Mouse (Mus musculus) kidney, postnatal 36 days (tissue): ENCODE data around the gene Cadm4.
"Not testable (repeated sequence)": the region's sequence is repeated elsewhere in the genome, so short reads cannot be mapped to it uniquely, and the experiment has no call there.

ENCODE experiments used
- DNase-seq, 2 experiments: peaks; one replicate each; pipeline ENCODE4 v3.0.0; 2021 to 2022; ENCODE audit warnings: mixed read lengths in 2 of 2

The Cadm4 gene

DNA sequence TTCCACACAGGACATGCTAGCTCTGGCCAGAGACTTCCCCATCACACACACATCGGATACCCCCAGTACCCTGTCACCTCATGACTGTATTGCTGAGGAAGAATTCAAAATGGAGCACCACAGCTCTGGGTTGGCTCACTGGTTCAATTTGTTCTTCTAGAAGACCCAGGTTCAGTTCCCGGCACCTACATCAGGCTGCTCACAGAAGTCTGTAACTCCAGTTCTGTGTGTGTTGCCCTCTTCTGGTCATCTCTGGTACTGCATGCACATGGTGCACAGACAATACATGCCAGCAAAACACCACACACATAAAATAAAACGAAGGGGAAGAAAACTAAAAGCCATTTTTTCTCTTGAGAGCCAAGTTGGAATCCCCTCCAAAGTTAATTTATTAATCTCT is 12.7 kb upstream of the Cadm4 start:
- DNase-seq: peak in 1 of 2 experiments; percentile 41

DNA sequence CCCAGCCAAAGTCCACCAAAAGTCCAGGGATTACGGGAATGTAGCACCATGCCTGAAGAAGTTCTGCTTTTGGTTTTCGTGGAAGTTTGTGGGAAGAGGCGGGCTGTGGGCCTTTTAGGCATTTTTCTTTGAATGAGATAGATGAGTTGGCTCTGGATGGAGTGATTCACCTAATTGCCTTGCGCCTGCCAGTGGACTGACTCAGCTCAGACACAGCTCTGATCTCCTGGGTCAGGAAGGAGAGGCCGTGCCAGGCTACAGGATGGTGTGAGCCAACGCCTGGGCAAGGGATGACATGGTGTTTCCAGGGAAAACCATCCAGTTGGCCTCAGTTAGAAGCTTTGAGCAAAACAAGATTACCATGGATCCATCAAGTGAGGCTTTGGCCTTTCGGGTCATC is 11.5 kb upstream of the Cadm4 start:
- DNase-seq: no peak

DNA sequence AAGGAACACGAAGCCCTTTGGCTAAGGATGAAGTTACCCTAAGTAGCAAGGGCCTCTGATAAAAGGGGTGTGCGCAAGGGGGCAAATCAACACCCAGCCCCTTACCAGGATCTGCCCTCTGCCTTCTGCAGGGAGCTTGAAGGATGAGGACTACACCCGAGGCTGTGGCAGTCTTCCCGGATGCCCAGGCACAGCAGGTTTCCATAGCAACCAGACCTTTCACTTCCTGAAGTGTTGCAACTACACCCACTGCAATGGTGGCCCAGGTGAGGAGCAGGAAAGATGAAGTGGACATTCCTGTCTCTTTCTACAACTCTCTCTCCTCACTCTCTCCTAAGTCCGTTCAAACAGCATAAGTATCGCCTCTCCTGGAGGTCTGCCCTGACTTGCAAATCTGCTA is 9.4 kb upstream of the Cadm4 start:
- DNase-seq: no peak

DNA sequence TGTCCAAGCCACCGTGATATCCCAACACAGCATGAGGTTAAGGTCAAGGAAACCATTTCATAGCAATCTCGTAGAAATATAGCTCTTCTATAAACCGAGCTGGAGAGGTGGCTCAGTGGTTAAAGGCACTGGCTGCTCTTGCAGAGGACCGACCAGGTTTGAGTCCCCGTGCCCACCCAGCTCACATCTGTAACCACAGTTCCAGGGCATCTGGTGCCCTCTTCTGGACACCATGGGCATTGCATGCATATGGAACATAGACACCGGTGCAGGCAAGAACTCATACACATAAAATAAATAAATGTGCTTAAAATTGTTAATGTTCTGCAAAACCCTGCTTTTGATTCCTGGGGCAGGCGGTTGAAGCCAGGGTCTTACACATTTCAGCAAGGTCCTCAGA is 8.9 kb upstream of the Cadm4 start:
- DNase-seq: peak in 1 of 2 experiments; percentile 66

DNA sequence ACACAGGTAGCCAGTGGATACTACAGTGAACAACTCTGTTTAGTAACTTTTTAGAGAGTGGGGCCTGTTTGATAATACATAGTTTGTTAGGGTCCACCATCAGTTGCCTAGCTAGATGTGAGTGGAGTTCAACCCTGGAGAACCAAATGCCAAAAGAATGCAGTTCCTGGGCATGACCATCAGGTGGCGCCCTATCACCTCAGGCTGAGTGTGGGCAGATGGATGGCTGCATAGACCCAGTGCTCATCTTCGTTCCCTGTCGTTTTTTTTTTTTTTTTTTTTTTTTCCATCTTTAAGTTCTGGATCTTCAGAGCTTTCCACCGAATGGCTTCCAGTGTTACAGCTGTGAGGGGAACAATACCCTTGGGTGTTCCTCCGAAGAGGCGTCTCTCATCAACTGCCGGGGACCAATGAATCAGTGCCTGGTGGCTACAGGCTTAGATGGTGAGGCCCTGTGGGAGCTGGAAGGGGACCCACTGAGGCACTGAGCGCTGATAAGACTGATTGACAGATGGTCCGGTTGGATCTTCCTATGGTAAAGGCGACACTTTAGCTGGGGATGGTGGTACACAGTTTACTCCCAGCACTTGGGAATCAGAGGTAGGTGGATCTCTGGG is 7.8 kb upstream of the Cadm4 start:
- DNase-seq: peak; percentile 55 to 78

DNA sequence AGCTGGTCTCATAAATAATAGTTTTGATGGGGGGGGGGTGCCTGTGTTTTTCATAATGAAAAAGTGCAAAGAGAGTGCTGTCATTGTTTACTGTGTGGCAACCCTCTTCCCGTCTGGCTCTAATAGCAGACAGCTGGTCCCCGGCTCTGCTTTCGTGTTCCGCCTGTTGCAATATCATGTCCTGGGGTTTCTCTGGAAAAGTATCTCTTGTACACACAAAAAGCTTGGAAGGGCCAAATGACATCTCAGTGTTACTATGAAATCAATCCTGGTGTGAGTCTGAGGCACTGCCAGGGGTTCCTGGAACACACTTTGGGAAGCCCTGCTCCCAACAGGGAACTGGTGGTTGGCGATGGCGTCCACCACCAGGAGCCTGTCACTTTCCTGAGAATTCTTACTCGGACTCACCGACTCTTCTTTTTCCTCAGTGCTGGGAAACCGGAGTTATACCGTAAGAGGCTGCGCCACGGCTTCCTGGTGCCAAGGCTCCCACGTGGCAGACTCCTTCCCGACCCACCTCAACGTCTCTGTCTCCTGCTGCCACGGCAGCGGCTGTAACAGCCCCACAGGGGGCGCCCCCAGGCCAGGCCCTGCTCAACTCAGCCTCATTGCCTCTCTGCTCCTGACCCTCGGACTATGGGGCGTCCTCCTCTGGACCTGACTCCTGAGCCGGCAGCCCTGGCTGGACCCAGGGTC is 6.9 kb upstream of the Cadm4 start:
- peak; percentile 29 to 63 for DNase-seq

DNA sequence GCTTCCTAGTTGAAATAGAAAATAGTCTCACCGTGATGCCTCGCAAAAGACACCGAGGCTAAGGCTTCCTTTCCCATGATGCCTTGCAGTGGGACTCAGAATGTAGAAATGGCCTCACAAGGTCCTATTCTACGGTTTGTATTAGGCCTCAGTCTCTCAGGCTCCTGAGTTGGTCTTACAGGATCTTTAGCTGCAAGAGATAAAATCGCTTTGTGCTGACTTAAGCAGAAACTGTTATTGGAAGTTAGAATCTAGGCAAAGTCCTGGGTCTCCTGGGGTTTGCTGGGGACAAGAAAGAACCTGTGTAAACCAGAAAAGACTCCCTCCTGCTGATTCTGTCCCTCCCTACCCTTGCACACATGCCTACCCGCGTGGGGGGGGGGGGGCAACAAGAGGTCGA is 5.5 kb upstream of the Cadm4 start:
- no peak for DNase-seq

DNA sequence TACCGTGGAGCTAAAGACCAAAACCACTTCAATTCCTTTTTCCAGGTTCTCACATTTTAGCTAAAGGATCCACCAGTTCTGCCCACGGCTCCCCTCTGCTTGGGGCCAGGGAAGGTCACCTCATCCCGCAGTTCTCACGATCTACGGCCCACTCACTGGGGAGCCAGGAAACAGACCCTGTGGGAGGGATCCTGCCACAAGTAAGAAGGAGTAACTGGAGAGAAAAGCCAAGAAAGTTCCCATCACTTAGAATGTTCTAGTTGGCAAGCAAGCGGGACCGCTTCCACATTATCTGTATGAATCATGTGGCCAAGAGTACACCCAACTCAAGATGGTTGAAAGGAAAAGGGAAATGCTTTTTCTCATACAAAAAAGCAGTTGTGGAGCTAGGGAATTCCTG is 5.0 kb upstream of the Cadm4 start:
- no peak for DNase-seq

DNA sequence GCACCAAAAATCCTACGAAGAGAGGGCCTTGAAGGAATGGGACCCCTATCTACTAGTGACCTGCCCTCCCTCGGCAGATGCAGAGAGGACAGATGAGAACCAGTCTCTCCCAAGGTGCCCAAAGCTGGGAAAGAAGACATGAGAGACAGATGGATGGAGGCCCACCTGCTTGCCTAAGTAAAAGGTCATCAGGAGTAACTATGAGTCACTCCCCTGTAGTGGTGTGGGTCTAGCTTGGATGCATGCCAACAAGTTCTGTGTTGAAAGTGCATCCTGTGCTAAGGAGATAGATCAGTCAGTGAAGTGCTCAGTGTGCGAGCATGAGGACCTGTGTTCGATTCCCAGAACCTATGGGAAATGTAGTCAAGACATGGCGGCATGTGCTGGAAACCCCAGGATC is 2.9 kb upstream of the Cadm4 start:
- no peak for DNase-seq

DNA sequence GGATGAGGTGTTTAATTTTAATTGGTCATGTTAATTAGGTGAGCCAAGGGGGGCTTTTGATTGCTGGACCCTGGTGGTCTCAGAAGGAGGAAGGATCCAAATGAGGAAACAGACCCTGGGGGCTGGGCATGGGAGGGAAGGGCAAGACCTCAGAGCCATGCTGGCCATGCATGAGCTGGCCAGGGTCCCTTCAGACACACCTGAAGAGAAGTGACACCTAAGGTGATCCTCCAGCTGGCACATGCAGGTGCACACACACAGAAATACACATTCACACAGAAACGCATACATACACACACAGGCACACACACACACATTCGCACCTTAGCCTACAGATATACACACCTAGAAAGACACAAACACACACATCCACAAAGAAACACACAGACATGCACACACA is 2.1 kb upstream of the Cadm4 start:
- DNase-seq: no peak

DNA sequence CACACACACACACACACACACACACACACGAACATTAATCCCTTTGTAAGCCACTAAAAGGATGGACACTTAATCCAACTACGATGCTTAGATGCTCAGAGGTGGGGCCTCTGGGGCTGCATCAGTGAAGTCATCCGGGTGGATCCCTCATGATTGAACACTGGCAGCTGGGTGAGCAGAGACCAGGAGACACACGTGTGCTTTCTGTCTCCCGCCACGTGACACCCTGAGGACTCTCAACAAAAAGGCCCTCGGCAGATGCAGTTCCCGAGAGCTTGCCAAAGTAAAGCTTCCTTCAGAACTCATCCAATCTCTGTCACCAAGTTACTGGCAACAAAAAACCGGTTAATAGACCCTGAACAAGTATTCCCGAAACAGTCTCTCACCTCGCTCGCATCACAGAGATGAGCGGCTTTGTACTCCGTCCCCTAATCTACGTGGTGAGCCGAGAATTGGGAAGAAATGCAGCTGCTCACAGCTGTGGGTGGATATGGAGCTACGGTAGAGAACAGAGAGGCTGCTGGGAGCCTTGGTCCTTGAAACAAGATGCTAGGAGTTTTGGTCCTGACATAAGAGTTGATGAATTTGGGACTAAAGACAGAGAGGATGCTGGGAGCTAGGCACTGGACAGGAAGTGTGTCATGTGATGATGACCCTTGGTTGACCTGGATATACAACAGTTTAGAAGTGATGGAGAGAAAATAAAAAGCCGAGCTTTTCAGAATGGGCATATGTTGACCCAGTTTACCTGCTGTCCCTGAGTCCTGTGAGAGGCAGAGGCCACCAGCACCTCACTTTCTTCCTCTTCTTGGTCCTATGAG is 1.5 kb upstream of the Cadm4 start:
- no peak for DNase-seq

DNA sequence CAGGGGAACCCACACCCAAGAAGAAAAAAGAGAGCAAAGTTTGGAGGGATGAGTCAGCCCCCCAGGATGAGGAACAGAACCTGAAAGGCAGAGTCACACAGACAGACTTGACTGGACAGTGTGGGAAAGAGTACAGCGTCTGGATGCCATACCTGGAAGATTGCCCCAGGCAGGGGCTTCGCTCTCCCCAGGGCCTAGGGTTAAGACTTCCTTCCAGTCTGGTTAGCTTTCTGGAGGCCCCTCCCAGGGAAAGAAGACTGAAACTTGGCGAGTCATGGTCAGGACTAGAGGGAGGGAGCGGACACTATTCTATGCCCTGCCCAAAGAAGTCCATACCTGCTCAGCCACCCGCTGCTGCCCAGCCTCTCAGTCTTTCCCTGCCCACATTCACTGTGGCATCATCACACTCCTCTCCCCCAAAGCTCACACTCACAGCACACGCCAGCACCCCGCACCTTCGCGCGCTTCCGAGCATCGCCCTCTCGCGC is 793 bp upstream of the Cadm4 start:
- DNase-seq: no peak

DNA sequence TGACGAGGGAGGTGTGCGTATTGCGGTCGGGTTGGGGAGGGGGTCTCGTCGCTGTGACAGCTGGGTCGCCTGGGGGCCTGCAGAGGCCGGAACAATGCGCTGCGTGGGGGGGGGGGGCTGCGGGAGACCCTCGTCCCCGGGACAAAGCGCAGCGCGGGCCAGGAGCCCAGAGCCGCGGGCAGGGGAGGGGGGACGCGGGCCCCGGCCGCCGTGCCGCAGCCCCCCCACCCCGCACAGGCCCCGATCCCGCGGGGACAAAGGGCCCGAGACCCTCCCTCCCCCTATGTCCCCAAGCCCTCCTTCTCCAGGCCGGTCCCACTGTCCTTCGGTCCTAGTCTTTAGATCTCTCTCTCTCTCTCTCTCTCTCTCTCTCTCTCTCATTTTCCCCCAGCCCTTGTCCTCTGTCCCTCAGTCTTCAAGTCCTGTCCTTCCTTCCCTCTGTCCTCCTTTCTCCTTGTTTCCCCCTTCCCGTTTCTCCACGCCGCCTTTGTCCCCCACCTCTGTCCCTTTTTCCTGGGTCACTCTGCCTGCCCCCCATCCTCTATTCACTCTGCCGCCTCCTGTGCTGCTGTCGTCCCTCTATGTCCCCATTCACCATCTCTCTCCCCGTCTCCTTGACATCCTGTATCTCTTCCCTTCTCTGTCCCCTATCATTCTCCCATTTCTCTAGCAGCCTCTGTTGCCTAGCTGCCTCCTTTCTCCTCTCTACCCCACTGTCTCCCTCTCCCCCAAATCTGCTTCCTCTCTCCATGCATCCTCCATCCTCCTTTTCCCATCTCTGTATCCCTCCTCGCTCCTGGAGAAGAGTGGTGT is 591 bp downstream of the Cadm4 start:
- DNase-seq: no peak

DNA sequence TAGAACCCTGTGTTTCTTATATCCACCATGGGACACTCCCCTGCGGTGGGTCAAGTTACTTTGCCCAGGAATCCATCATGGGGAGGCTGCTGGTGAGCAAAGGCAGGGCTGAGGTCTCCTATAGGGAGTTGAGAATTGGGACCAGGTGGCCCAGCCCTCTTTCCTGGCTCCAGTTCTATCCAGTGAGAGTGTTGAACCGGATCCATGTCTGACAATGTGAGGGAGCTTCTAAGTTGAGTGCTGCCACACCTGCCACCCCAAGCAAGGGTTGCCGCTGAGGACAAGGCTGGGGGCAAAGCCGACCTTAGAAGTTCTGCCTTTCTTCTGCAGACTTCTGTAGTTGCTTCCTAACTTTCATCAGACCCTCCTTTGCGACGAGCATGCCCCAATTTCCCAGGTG is 1.5 kb downstream of the Cadm4 start:
- DNase-seq: not testable (repeated sequence)

DNA sequence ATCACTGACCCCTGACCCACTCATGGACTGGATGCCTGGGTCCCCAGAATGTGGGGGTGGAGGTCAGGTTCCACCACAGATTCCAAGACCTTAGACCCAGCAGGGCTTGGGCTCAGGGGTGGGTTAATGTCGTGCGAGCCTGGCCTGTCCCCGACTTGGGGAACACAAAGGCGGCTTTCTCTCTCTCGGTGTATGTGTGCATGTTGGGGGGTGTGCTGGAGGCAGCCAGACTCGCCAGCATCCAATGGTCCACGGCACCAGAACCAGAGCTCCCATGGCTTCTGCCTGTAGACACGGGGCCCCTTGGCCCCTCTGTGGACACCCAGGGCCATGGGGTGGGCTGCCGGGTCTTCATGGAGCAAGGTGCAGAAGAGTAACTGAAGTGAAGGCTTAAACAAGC is 3.7 kb downstream of the Cadm4 start:
- DNase-seq: no peak

DNA sequence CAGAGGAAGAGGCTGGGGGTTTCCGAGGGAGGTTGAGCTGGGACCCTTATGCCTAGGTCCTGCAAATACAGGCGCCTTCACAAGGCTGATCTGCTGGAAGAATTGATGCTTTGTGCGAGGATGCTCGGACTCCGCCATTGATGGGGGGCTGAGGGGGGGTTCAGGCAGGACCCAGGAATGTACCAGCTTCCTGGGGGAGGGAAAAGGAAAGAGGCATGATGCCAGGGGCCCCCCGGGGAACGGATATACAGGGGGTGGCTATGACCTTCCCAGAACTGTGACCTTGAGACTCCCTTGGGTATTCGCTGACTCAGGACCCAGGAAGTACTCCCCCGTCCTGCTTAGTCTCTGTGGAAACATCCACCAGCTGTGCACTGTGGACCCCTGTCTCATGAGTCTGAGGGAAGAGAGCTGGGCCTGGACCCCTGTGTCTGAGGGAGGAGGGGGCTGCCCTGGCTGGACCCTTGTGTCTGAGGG is 4.9 kb downstream of the Cadm4 start:
- no peak for DNase-seq

DNA sequence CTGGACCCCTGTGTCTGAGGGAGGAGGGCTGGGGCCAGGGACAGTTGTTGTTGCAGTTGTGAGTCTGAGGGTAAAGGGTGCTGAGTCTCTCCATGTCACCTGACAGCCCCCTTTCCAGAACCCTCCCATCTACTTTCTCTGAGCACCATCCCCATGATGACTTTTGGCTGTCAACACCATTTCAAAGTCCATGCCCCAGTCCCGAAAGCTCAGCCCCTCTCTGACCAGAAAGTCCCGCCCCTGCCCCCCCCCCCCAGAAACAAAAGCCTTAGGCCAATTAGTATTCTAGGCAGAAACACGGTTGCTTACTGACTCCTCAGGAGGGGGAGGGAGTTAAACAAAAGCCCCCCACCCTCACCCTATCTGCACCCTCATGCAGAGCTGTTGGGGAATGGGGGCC is 5.6 kb downstream of the Cadm4 start:
- DNase-seq: peak in 1 of 2 experiments; percentile 30

DNA sequence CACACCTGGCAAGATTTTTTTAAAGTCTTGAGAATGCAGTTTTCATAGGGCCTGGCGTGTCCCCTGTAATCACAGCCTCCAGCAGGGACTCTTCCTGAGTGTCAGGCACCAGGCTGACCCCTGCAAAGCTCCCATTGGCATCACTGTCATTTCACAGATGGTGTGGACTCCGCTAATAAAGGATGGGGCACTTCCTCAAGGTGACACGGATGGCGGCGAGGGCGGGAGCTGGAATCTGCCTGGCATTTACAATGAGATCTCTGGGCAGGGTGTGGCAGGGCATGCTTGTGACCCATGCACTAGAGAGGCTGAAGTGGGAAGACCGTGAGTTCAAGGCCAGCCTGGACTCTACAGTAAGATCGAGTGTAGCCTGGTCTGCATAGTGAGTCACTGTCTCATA is 6.5 kb downstream of the Cadm4 start:
- DNase-seq: no peak

DNA sequence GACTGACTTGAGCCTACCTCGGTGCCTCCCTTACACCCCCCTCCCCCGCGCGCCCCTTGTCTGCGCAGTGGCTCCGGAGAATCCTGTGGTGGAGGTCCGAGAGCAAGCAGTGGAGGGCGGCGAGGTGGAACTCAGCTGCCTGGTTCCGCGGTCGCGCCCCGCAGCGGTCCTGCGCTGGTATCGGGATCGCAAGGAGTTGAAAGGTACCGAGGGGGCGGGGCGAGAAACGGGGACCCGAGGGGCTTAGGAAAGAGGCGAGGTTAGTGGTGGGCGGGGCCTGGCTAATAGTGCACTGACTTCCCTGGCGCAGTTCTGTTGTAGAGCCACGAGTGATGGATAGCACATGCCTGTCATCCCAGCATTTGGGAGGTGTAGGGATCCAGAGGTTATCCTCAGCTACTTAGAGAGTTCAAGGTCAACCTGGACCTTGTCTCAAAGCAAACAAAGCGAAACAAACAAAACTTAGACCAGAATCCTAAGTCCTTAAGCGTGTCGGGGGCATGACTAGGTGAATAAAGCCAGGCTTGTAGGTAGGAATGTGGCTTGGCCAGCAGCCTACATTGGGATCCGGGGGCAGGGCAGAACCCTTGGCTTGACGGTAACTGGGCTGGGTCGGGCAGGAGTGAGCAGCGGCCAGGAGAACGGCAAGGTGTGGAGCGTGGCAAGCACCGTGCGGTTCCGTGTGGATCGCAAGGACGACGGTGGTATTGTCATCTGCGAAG is 18.2 kb downstream of the Cadm4 start:
- DNase-seq: peak; percentile 28 to 58

DNA sequence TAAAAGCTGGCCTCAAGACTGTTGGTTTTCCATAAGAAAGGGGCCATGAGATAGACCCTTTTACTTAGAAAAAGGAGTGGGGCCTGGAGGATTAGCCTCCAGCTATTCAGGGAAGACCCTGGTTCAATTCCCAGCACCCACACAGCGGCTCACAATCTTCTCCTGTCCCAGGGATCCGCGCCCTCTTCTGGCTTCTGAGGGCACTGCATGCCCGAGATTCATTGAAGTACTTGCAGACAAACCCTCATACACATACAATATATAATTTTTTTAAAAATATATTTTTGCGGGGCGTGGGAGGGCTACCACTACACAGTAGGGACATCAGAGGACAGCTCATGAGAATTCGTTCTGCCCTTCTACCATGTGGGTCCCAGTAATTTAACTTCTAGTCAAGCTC is 19.1 kb downstream of the Cadm4 start:
- DNase-seq: peak in 1 of 2 experiments; percentile 68

DNA sequence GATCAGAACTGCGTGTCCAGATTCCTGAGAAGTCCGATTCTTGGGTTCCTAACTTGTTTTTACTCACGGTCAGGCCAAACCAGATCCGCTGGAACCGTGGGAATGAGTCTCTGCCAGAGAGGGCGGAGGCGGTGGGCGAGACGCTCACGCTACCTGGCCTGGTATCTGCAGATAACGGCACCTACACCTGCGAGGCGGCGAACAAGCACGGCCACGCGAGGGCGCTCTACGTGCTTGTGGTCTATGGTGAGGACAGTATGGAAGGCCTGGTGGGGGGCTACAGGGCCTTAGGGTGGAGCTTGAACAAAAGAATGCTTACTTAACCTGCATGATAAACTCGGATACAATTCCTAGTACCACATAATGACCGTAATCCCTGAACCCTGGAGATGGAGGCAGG is 19.7 kb downstream of the Cadm4 start:
- DNase-seq: peak in 1 of 2 experiments; percentile 66

DNA sequence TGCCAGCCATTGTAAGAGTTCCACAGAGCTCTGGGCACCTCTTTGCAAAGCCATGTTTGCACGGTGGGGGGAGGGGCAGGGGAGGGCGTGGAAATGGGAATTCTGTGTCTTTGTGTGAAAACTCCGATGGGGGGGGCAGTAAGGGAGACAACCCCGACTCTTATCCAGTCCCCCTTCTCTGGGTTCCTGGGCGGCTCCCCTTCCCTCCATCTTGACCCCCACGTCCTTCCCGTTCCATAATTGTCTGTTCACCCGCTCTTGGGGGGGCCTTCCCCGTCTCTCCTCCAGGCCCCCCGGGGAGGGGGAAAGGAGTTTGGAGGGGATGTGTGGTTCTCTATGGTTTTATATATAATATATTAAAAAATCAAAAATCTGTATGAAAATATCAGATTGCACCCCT is 22.2 kb downstream of the Cadm4 start:
- no peak for DNase-seq
